Mouse (Mus musculus) adrenal gland, postnatal 36 days (tissue): ENCODE results near the gene Espn. TPM values are rescaled to one million over a fixed set of nuclear protein-coding genes. Genes with fewer than 3 reads are reported as not detected.

Experiments
- DNase-seq, 2 experiments: peaks; one replicate each; pipeline ENCODE4 v3.0.0; 2021; ENCODE audit warnings: mixed read lengths in 1 of 2
- total RNA-seq, 2 experiments: library from RNA; stranded (reverse); gene quantifications; 2 replicates each; pipeline ENCODE4 v1.2.3; 2021

The Espn gene
- total RNA-seq, 2 experiments from 2014 or later = 1.2 to 1.5 TPM

DNA sequence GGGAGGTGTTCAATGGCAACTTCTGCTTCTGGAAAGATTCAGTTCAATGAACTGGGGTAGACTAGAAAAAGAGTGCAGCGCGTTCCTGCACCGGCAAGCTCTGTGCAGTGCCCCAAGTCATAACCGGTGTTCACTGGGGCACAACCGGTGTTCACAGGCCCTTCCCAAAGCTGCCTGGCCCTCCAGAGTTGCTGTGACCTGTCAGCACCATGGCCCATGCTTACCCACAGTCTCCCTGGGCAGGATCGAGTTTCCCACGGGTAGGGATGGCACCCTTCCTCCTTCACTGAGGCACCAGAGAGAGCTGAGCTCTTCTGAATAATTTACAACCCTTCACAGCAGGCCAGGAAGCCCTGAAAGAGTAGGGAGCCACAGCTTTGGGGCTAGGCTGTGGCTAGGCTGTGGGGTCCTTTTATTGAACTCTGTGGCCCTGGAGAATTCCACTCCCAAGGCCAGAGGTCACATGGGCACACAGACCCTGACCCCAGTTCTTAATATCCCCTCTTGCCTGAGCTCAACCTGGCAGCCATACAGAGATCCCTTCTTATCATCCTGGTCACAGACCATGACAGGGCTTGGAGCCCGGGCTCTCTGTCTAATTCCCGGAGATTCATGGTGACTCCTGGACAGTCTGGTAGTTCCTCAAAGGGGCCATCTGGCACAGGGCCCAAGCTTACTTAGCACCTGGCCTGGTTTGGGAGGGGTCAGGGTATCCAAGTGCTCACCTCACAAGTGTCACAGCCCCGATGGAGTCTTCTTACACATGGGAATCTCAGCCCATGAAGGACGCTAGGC, 5.9 kb downstream of the Espn start:
- DNase-seq = no peak

DNA sequence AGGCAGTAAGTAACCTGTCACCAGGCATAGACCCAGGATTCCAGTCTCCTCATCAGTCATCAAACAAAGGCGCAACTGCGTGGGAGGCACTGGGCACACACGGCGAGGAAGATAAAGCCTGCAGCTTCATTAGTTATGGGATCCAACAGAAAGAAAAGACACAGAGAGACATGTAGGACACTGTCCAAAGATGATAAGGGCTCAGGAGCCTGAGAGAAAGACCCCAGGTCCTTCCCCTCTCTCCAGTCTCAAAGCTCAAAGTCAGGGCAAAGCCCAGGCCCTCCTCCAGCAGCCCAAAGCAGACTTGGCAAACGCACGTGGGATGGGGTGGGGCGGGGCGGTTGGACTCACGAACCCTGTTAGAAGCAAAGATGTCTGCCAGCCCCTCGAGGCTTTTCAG, 6.7 kb downstream of the Espn start:
- DNase-seq = no peak

DNA sequence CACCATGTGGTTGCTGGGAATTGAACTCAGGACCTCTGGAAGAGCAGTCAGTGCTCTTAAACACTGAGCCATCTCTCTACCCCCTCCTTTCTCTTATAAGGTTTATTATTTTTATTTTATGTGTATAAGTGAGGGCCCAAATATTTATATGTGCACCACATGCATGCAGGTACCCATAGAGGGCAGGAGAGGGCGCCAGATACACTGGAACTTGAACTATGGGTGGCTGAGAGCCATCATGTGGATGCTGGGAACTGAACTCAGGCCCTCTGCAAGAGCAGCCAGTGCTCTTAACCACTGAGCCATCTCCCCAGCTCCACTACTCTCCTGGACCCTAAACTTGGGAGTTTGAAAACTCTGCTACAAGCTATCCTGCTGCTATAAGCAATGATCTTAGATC, 8.5 kb downstream of the Espn start:
- no peak for DNase-seq

DNA sequence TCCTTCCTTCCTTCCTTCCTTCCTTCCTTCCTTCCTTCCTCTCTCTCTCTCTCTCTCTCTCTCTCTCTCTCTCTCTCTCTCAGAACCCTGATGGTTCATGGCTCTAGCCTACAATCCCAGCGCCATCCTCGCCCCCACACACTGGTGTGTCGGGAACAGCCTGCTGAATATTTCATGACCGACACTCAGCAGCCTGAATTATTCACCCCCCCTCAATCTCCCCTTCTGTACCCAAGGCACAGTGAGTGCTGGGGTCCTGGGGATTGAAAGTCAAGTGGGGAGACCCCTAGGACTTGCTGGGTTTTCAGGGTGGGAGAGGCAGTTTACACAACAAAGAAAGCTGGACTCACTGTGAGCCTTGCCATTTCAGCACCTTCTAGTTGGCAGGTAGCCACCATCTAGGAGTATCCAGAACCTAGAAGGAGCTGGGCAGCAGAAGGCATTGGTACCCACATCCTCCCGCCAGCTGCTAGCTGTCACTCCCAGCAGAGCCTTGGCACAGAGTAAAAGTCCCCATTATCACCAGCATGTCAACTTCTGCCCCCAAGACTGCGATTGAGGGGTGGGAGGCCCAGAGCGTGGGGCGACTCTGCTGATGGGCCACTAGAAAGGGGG, 10.5 kb downstream of the Espn start:
- DNase-seq = no peak

DNA sequence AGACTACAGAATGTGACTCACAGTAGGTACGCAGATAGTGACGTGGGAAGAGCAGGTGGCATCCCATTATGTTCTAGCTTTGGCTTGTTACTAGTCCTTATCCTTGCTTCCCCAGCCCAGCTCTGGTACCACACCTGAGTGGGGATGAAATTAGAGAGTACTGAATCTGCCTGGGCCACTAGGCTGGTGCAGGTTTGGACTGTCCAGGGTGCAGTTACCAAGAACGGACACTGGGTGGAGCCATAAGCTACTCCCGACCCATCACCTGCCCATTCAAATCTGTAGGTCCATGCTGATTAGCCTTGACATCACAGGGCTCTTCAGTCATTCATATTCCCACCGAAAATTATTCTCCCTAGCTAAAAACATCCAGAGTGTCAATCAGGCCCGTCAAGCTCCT, 11.7 kb downstream of the Espn start:
- DNase-seq = peak; percentile 50 to 62

DNA sequence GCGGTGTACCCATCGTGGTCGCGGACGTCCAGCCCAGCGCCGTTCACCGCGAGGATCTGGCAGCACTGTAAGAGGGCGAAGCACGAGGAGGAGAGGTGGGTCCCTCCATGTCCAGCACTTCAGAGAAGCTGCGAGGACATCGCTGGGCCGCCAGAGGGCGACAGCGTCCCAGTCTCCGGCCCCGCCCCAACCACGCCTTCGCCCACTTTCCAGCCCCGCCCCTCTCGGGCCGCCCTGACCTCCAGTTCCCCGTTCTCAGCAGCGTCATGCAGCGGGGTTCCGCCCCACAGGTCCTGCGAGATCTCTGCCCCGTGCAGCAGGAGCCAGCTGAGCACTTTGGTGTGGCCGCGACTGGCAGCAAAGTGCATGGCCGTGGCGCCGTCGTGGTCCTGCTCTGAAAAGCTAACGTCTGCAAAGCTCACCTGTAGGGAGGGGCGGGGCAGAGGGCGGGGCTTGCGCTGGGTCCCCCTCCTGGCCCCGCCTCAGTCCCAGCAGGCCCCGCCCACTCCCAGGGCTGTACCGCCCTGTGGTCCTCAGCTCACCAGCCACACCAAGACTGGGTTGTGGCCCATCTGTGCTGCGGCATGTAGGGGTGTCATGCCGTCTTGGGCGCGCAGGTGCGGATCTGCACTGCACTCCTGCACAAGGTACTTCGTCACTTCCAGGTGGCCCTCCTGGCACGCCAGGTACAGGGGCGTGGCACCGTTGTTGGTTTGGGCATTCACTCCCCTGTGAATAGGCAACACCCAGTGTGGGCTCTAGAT, 13.5 kb downstream of the Espn start:
- DNase-seq = peak; percentile 92 to 94

DNA sequence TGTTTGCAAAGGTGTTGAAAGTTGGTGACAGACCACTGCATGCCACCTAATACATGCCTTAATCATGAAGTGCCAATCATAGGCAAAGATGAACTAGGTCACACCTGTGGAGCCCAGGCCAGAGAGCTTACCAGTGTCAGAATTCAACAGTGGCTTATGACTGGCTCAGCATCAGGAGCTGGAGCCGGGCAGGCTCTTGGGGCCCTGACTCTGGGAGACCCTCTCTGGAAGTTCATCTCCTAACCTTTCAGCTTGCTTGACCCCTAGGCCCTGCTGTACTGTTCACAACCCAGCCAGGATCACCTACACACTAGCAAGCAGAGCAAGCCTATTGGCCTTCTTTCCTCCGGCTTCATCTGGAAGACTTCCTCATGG, 15.3 kb downstream of the Espn start:
- no peak for DNase-seq

DNA sequence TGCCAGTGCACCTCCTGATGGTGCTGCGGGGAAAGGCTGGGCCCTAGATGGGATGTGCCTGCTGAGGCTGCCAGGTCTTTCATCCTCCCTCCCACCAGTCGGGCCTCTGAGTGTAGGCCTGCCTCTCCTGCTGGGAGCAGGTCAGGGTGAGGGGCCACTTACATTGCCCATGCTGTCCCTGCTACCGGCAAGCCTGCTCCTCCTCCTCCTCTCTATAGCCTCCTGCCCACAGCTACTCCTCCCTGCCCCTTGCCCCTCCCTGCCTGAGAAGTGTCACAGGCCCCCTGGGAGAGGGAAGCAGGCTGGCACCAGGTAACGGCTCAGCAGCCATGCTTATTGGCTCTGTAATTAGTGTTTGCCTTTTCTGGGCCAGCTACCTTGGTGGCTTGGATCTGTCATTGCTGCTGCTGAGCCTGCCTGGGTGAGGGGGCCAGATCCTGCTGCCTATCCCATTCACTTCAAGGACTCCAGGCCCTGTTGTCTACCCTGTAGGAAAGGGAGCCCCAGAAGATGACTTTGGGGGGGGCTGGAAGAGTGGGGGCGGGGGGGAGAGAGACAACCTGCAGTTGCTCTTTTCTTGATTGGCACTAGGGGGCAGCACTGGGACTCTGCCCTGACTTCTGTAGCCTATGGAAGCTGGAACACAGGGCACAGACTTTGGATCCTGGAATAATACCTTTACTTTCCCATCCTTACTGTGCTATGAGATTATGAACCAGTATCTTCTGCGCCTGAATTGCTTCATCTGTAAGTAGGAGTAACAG, 15.9 kb downstream of the Espn start:
- DNase-seq = peak in 1 of 2 experiments; percentile 57

DNA sequence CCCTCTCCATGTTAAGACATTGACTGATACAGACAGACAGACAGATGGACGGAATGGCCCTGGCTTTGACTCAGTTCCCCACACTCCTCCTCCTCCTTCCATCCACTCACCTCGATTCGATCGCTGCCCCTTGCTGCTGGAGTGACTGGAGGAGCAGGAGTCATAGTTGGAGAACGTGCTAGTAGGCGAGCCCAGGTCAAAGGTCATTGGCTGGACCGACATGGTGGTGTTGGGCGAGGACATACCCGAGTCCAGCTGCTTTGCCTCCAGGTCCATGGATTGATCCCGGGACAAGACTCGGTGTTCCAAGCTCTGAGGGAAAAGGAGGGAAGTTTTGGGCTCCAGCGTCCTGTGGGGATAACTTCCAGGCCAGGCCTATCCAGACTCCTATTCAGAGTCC, 16.8 kb downstream of the Espn start:
- no peak for DNase-seq

DNA sequence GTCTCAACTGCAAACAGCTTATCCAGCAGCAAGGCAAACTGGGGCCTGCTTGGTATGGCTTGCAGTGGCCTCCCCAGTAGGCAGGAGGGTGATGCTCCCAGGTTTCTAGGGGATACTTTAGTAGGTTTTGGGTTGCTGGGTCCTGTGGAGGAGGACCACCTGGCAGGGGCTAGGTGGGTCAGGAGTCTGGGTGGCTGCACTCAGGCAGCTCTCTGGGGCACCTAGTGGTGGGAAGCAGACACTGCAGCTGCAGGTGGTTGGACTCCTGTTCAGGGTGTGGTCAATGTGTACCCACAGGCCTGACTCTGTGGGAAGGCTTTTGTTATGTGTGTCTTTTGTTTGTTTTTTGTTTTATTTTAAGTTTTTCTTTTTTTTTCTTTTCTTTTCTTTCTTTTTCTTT, 17.7 kb downstream of the Espn start:
- DNase-seq = peak; percentile 45 to 65

DNA sequence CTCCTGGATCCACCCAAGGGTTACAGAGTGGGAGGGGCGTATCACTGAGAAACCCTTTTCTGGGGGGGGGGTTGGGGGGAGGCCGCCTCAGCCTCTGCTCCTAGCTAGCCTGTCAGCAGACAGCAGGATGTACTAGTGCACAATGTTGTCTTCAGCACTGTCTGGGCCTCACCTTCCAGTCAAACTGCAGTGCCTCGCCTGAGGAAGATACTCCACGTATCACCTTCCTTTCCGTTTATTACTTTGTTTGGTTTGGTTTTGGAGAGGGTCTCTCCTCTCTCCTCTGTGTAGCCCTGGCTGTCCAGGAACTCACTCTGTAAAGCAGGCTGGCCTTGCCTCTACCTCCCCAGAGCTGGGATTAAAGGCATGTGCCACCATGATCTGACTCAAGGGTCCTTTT, 19.0 kb downstream of the Espn start:
- DNase-seq = no peak

DNA sequence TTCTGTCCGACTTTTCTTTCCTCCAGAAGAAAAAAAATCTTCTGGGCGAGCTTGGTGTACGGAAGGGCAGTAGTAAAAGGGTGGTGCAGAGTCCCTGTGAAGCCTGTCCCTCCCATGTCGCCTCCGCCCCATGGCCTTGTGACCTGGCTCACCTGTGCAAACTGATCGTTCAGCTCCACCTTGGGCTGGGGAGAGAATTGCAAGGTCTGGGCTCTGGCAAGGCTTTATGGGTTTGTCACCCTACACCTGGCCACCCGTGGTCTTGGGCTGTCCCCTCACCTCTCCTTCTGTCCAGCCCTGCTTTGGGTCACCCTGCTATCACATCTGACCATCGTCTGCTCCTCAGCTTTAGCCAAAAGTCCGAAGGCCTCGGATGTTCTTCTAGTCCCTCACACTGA, 19.4 kb downstream of the Espn start:
- DNase-seq = no peak

DNA sequence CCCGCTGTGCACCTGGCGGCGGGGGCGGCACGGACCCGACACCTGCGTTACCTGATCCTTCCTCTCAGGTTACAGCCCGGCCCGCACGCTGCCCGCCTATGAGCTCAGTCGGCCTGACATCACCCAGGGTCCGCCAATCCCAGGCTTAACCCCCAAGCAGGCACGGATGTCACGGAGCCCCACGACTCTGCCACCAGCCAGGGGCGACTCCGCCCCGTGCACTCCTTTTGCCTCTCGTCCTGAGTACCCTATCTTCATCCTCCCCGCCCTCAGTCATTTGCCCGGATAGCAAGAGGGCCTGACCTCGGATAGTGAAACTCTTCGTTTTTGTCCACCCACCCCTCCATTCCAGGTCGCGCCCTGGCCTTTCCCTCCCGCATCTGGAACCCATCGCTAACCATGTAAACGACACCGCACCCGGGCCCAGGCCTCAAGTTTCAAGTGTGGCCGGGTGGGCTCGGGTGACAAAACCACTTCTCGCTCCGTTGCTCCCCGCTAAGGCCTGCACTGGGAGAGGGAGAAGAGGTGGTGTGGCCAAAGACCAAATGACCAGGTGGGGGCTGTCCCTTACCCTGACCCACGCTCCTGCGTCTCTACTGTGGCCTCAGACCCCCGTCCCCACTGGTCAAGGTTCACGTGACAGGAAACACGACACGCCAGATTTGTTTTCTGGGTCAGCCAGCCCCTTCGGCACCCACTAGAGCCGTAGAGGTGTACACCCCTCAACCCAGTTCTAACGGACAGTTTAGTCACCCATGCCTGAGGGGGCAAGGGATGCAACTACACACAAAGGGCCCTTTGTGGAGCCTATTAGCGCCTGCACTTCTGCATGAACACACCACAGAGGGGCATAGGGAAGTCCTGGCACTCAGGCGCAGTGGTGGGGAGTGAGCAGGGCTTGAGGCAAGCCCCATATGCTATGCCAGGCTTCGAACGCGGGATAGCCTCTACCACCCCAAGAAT, 20.1 kb downstream of the Espn start:
- DNase-seq = no peak

DNA sequence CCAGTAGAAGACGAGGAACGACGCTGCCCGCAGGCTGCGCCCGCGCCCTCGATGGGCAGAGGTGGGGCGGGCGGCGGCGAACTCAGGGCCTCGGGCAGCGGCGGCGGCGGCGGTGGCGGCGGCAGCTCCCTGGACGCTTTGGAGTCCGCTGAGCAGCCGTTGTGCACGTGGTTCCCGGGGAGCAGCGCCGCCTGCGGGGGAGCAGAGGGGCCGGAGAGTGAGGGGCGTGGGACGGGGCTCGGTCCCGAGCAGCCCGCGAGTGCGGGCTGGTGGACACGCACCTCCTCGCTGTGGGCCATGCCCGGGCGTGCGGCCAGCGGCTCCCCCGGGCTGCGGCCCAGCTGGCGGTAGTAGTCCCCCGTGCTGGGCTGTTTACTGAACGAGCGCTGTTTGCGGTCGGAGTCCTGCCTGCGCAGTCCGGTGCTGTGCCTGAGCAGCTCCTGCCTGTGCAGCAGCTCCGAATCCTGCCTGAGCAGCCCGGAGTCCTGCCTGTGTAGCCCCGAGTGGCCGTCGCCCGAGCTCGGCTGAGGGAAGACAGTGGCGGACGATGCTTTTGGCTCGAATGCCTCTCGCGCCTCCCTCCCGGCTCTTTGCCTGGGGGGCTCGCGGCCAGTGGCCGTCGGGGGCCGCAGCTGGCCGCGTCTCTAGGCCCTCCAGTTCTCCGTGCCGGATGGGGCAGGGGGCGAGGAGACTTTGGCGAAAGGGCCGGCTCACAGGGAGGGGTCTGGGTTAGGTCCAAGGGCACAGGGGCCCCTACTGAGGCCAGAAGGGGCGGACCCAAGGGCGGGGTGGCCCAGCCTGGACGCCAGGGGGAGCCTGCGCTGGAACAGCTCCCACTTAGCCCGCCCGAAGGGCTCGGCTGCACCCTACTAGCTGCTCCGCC, 21.2 kb downstream of the Espn start:
- peak; percentile 64 to 79 for DNase-seq

DNA sequence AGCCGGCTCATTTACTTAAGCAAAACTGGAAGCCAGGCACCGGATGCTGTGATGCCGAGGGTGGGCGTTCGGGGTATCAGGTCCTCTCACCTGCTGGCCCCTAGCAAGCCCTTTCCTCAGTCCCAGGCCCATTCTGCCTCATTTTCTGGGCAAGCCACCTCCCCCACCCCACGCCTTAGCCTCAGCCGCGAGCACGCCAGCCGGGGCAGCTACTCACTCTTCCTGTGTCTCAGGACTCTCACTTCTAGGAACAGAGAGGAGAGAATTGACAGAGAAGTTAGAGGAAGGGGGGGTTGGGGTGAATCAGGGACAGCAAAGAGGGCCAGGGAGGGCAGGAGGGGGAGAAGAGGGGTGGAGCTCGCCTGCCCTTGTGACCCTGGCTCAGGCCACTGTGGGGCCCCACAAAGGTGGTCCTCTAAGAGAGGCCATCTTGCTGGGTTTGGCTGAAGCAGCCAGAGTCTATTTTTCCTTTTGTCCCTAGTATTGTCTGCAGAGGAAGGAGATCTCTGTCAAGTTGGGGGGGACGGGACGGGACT, 22.7 kb downstream of the Espn start:
- DNase-seq = no peak

DNA sequence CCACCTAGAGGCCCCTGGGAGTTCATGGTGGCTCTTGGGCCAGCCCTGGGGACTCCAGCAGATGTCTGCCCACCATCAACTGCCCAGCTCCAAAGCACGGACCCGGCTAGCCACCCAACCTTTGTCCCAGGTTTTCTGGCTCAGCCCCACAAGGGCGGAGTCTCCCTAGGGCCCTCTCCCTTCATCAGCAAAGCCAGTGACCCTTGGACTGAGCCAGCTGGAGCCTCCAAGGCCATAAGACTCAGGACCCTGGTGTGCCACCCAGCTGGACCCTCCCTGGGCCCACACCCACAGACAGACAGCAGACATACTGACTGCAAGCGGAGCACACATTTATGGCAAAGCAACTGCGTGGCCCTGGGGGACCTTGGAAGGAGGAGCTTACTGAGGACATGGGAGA, 23.4 kb downstream of the Espn start:
- no peak for DNase-seq

DNA sequence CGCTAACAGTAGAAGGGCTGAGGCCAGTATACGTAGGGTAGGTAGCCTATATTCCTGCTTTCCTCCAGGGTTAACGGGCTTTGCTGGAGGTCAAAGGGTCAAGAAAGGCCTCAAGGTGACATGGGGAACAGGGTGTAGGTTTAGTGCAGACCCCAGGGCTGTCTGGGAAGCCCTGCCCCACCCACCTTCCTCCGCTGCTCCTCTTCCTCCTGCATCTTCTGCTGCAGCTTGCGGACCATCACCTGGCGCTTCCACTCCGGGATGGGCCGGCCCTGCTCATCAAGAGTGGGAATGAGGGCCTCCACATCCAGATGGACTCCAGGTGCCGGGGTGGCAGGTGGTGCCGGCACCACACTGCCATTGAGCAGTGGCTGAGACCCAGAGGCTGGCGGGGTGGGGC, 24.3 kb downstream of the Espn start:
- DNase-seq = no peak

DNA sequence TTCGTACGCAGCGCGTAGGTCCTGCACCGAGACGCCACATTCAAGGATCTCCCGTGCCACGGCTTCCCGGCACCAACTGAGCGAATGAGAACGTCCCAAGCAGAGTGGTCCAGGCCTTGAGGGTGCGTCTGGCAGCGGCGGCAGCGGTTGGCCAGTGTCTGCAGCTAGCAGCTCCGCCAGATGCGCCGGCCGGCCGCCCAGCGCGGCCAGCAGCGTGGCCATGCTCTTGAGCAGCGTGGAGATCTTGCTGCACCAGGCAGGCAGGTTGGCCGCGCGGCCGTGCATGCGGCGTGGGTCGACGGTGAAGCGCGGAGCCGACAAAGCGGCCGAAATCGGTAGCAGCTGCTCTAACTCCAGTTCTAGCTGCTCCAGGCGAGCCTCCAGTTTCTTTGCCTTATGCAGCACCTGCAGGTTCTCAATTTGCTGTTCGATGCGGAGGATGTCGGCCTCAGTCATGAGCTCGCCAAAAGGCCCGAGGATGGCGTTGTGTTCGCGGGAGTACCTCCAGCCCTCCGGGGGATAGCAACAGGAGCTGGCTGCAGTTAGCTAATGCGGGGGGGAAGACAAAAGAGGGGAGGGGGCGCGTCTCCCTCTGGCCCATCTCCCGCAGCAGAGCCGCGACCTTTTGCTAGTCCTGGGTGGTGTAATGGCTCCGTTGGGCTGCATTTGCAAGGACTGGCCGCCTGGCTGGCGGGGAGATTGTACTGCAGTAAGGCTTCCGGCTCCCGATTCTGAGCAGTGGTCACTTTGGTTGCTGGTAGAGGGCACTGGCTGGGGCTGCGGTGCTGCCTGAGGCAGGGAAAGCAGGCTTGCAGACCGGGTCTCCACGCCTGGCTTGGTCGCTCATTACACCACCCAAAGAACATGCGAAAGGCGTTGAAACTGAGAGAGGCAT, 25.9 kb downstream of the Espn start:
- no peak for DNase-seq
